Mouse (Mus musculus) large intestine, adult 2 months (tissue): ENCODE data around the gene Ttc7. TPM values are rescaled to one million over a fixed set of nuclear protein-coding genes. Genes with fewer than 3 reads are reported as not detected.
A peak's percentile ranks its signal among the peaks of the same experiment; 100 is the strongest.

Experiments used
- DNase-seq: peaks from one replicate; pipeline ENCODE4 v3.0.0-alpha.2; 2012; ENCODE audit warnings: low read depth, low spot score
- WGBS: fragments of 180-500 bp; shearing (Covaris S2); methylation state at CpG from one replicate; pipeline ENCODE4 v1.1.7; 2018; 5-methylcytosine and 5-hydroxymethylcytosine counted together
- polyA plus RNA-seq: library from polyadenylated mRNA; depleted of rRNA; stranded (reverse); fragments of >200 nt; gene quantifications from 2 replicates; pipeline ENCODE4 v1.2.3, GENCODE M21; 2012

Ttc7 gene
- polyA plus RNA-seq, 1 experiment: 61.2 TPM

DNA sequence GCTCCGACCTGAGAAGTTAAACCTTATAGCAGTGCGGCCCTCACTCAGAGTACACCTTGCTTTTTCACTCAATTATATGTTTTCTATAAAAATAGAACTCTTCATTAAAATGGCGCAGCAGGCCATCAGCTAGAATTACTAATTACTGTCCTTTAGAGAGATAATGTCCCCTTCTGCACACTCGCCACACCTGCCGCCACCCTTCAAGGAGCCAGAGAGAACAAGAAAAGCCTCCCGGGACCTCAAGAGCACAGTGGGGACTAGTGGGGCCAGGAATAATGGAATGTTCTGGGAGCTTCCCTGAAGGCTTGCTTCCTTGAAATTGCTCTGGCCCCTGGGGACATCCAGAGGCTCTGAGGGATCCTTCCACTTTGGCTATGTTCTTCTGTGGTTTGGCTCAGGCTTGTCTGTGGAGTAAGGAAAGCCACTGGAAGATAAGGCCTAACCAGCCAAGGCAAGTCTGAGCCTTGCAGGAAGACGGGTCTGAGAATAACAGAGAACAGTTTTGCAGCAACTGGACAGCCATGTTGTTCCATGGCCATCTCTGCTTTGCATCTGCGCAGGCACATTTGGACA is 71.1 kb downstream of the Ttc7 start:
- 96% methylated on average over 8 of the region's 8 CpGs for WGBS
- no peak for DNase-seq

- DNase-seq: no peak
- WGBS: 88% methylated on average over 8 of the region's 8 CpGs
Observed at GRCm38 (mm10) chr17:87355456-87355855, 72.8 kb downstream of the Ttc7 start.

GRCm38 (mm10) chr17:87356261-87356660 is 73.6 kb downstream of the Ttc7 start:
- WGBS: 95% methylated on average over 5 of the region's 5 CpGs
- DNase-seq: no peak

DNA sequence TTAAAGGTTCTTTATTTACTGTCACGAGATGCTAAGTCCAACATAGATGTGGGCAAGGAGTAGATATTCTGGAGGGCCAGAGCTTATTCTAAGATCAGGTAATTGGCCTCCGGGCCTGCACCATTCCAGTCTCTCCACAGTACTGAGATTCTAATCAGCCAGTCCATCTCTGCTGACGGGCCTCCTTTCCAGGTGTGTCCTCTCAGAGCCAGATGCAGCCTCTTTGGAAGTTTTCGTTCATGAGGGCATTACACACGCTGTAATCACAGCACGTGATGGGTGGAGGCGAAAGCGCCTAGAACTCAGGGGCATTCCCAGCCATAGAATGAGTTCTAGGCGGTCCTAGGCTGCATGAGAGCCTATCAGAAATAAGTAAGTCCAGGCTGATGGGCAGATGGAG is 74.8 kb downstream of the Ttc7 start:
- whole genome bisulfite sequencing: 49% methylated on average over 9 of the region's 9 CpGs
- DNase-seq: no peak

- no peak for DNase-seq
- WGBS: 55% methylated on average over 3 of the region's 3 CpGs
Observed at GRCm38 (mm10) chr17:87361132-87361531, 78.4 kb downstream of the Ttc7 start.

- 37% methylated on average over 15 of the region's 15 CpGs for WGBS
- no peak for DNase-seq
Observed at GRCm38 (mm10) chr17:87364108-87364507, 81.4 kb downstream of the Ttc7 start.

DNA sequence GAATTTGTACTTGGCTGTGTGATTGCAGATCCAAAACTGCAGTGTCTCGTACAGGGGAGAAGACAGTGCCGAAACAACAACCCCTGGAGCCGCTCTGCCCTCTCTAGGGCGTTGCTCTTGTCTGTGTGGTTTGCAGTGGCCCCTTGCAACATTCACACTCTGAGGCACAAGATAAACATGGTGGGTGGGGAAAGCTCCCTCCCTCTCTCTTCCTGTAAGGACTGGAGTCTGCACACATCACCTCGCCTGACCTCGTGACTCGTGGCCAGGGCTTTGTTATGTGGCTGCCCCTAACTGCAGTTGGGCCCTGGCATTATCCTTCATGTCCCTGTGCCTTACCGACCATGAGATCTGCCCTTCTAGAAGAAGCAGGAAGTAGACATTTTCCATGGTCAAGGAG is 82.6 kb downstream of the Ttc7 start:
- 41% methylated on average over 8 of the region's 8 CpGs for WGBS
- DNase-seq: no peak

DNA sequence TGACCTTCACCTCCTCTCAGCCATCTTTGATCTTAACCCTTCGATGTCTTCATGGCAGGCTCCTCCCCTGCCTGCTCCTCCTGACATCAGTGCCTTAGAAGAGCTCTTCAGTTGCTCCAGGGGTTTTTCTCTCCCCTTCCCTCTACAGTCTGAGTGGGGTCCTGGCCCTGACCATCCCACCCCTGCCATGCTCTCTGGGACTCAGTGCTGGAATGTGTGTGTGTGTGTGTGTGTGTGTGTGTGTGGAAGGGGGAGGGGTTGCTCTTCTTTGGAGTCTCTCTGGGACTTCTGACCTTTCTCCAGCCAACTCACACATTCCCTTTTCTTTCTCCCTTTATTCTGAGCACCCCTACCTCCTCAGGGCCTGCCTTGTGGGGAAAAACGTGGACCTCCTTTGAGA is 83.8 kb downstream of the Ttc7 start:
- 44% methylated on average over 2 of the region's 2 CpGs for WGBS
- no peak for DNase-seq

DNA sequence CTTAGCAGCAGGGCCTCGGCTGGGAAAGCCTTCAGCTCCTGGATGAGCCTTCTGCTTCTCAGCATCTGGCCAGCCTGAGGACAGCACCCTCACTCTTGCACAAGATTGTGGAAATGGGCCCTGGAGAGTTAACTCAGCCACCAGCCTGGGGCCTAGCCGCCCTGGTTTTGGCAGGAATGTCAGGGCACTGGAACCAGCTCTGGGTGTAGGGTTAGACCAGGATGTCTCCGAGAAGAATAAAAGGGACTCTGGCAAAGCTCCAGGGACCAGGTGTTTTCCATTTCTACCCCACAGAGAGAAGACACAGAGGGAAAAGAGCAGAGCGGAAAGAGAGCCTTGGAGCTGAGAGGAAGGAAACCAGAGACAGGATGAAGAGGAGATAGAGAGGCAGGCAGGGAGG is 84.5 kb downstream of the Ttc7 start:
- WGBS: 37% methylated on average over 4 of the region's 4 CpGs
- no peak for DNase-seq

DNA sequence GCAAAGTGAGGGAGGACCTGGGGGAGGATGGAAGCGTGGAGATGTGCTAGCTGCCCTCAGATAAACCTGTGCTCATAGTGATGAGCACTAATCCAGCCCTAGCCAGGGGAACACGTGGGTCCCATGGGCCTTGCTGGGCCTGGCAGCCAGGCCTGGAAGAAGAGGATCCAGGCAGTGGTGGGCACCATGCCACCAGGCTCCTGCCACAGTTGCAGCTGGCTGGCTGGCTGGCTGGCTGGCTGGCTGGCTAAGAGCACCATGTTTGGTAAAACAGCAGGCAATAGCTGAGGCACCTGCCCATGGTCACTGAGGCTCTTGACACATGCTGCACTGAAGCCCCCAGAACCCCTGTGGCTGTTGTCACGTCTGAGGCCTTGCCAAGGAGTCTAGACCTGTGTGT is 85.0 kb downstream of the Ttc7 start:
- DNase-seq: no peak
- WGBS: 58% methylated on average over 3 of the region's 3 CpGs

GRCm38 (mm10) chr17:87368481-87368880 is 85.8 kb downstream of the Ttc7 start:
- 96% methylated on average over 10 of the region's 10 CpGs for WGBS

GRCm38 (mm10) chr17:87369270-87369759 is 86.6 kb downstream of the Ttc7 start:
- 83% methylated on average over 18 of the region's 18 CpGs for WGBS
- DNase-seq: no peak

More at GRCm38 (mm10) chr17:87368481-87368880, 85.8 kb downstream of the Ttc7 start:
- no peak for DNase-seq

DNA sequence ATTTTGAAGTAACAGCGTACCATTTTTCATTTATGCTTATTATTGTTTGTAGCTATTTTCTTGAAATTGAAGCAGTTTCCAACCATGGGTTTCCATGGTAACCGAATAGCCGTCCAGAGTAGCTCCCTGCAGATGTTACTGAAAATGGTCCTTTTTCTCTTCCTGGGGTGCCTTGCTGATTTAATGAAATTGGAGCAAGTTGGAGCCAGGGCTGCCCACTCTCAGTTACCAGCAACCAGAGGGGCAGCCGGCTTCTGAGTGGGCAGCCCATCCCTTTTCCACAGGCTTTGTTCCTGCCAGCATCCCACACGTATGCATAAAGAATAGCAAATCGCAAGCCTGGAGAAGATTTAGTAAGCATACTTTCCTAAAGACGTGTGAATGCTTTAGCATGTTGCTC is 89.5 kb downstream of the Ttc7 start:
- WGBS: 86% methylated on average over 7 of the region's 7 CpGs
- no peak for DNase-seq

DNA sequence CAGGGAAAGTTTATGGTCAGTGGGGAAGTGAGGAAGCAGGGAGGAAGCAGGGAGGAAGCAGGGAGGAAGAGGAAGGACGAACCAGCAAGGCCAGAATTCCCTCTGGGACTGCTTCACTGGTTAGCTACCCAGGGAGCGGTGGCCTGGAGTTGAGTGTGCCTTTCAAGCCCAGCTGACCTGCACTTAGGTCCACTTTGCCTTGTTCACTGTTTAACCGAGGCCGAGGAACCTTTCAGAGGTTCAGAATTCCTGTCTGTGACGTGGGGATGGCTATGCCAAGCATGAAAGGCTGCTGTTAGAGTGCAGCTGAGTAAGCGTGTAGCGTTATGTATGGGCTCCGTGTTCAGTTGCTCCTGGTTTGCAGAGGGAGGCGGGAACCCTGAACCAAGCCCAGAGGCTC is 90.6 kb downstream of the Ttc7 start:
- no peak for DNase-seq
- WGBS: 94% methylated on average over 9 of the region's 9 CpGs

GRCm38 (mm10) chr17:87375941-87376511 is 93.3 kb downstream of the Ttc7 start:
- DNase-seq: no peak
- 54% methylated on average over 10 of the region's 10 CpGs for WGBS

GRCm38 (mm10) chr17:87376831-87377471 is 94.3 kb downstream of the Ttc7 start:
- 74% methylated on average over 6 of the region's 6 CpGs for WGBS

DNA sequence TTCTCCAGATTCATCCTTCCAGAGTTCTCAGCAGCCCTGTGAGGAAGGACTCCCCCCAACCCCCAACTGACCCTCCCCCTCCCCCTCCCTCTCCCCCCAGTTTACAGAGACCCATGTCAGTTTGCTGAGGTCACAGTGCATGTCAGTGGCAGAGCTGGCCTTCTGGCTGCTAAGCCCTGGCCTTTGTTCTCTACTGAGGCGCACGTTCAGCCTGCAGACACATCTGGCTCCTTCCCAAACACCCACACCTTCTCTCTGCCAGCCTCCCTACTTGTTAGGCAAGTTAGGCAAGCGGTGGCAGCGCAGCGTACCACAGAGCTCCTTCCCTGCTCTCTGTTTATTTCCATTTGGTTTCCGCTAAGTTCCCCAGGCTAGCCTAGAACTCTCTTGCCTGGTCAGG is 94.8 kb downstream of the Ttc7 start:
- peak; percentile 39 for DNase-seq
- WGBS: 24% methylated on average over 6 of the region's 6 CpGs

More at GRCm38 (mm10) chr17:87376831-87377471, 94.3 kb downstream of the Ttc7 start:
- DNase-seq: no peak

GRCm38 (mm10) chr17:87378354-87379159 is 95.9 kb downstream of the Ttc7 start:
- 71% methylated on average over 16 of the region's 16 CpGs for WGBS
- DNase-seq: no peak

DNA sequence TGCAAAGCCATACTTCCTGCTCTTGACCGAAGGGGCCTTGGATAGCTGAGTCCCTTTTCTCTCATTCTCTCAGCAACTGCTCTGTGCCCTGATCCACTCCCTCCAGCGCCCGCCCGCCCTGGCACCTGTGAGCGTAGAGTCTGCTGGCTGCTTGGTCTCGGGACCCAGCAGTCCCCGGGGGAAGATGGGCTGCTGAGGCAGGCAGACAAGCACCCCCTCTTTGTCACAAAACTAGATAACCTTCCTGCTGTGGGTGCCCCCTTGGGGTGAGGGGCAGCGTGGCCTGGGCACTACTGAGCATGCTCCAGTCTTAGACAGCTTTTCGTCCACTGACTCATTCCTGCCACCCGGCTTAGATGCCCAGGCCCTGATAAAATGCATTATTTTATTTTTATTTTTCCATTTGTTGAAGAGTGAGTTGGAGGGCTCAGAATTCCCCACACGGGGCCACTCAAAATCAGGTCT is 96.5 kb downstream of the Ttc7 start:
- WGBS: 86% methylated on average over 11 of the region's 11 CpGs
- DNase-seq: no peak

- WGBS: 41% methylated on average over 10 of the region's 10 CpGs
Observed at GRCm38 (mm10) chr17:87379821-87380220, 97.1 kb downstream of the Ttc7 start.

More at GRCm38 (mm10) chr17:87379821-87380220, 97.1 kb downstream of the Ttc7 start:
- DNase-seq: no peak
